Mouse (Mus musculus): ENCODE results near the gene Col23a1. TPM values are rescaled to one million over a fixed set of nuclear protein-coding genes. Genes with fewer than 3 reads are reported as not detected.

Gene Col23a1
- total RNA-seq, 2 experiments from 2014 or later: not detected

GRCm38 (mm10) chr11:51565951-51566350, 276.2 kb downstream of the Col23a1 start:
- ATAC-seq (replicated peaks; ENCODE audit: low FRiP score, low TSS enrichment, poor library complexity, severe bottlenecking): no peak

GRCm38 (mm10) chr11:51568801-51569200, 279.1 kb downstream of the Col23a1 start:
- ATAC-seq (replicated peaks; ENCODE audit: low FRiP score, low TSS enrichment, poor library complexity, severe bottlenecking): no peak

- ATAC-seq (replicated peaks; ENCODE audit: low FRiP score, low TSS enrichment, poor library complexity, severe bottlenecking): no peak
Measured at GRCm38 (mm10) chr11:51576454-51576853, 286.7 kb downstream of the Col23a1 start.

GRCm38 (mm10) chr11:51577587-51577986, 287.9 kb downstream of the Col23a1 start:
- ATAC-seq (replicated peaks; ENCODE audit: low FRiP score, low TSS enrichment, poor library complexity, severe bottlenecking): no peak

GRCm38 (mm10) chr11:51579024-51579423, 289.3 kb downstream of the Col23a1 start:
- no peak for ATAC-seq (replicated peaks; ENCODE audit: low FRiP score, low TSS enrichment, poor library complexity, severe bottlenecking)

GRCm38 (mm10) chr11:51582713-51583112, 293.0 kb downstream of the Col23a1 start:
- ATAC-seq (replicated peaks; ENCODE audit: low FRiP score, low TSS enrichment, poor library complexity, severe bottlenecking): 0 out of 2 replicates have a peak, but pooled peaks have one; percentile 37

- ATAC-seq (replicated peaks; ENCODE audit: low FRiP score, low TSS enrichment, poor library complexity, severe bottlenecking): peak; percentile 7
Measured at GRCm38 (mm10) chr11:51584057-51584430, 294.3 kb downstream of the Col23a1 start.

- peak; percentile 86 for ATAC-seq (replicated peaks; ENCODE audit: low FRiP score, low TSS enrichment, poor library complexity, severe bottlenecking)
Measured at GRCm38 (mm10) chr11:51584431-51585248, 294.9 kb downstream of the Col23a1 start, which contains the start of gene Phykpl. Phykpl (plus strand) TSS chr11:51584757.

GRCm38 (mm10) chr11:51585608-51586252, 296.0 kb downstream of the Col23a1 start:
- no peak for ATAC-seq (replicated peaks; ENCODE audit: low FRiP score, low TSS enrichment, poor library complexity, severe bottlenecking)

GRCm38 (mm10) chr11:51586411-51586810, 296.7 kb downstream of the Col23a1 start:
- ATAC-seq (replicated peaks; ENCODE audit: low FRiP score, low TSS enrichment, poor library complexity, severe bottlenecking): no peak

GRCm38 (mm10) chr11:51587059-51587458, 297.3 kb downstream of the Col23a1 start:
- no peak for ATAC-seq (replicated peaks; ENCODE audit: low FRiP score, low TSS enrichment, poor library complexity, severe bottlenecking)

GRCm38 (mm10) chr11:51588833-51589232, 299.1 kb downstream of the Col23a1 start:
- no peak for ATAC-seq (replicated peaks; ENCODE audit: low FRiP score, low TSS enrichment, poor library complexity, severe bottlenecking)

GRCm38 (mm10) chr11:51590002-51590401, 300.3 kb downstream of the Col23a1 start:
- no peak for ATAC-seq (replicated peaks; ENCODE audit: low FRiP score, low TSS enrichment, poor library complexity, severe bottlenecking)

- no peak for ATAC-seq (replicated peaks; ENCODE audit: low FRiP score, low TSS enrichment, poor library complexity, severe bottlenecking)
Measured at GRCm38 (mm10) chr11:51591168-51591567, 301.4 kb downstream of the Col23a1 start.

- ATAC-seq (replicated peaks; ENCODE audit: low FRiP score, low TSS enrichment, poor library complexity, severe bottlenecking): no peak
Measured at GRCm38 (mm10) chr11:51591915-51592314, 302.2 kb downstream of the Col23a1 start.

GRCm38 (mm10) chr11:51593368-51593767, 303.6 kb downstream of the Col23a1 start:
- ATAC-seq (replicated peaks; ENCODE audit: low FRiP score, low TSS enrichment, poor library complexity, severe bottlenecking): no peak

- no peak for ATAC-seq (replicated peaks; ENCODE audit: low FRiP score, low TSS enrichment, poor library complexity, severe bottlenecking)
Measured at GRCm38 (mm10) chr11:51593849-51594248, 304.1 kb downstream of the Col23a1 start.

GRCm38 (mm10) chr11:51594715-51595350, 305.1 kb downstream of the Col23a1 start:
- ATAC-seq (replicated peaks; ENCODE audit: low FRiP score, low TSS enrichment, poor library complexity, severe bottlenecking): no peak

- no peak for ATAC-seq (replicated peaks; ENCODE audit: low FRiP score, low TSS enrichment, poor library complexity, severe bottlenecking)
Measured at GRCm38 (mm10) chr11:51595459-51596083, 305.9 kb downstream of the Col23a1 start.

- ATAC-seq (replicated peaks; ENCODE audit: low FRiP score, low TSS enrichment, poor library complexity, severe bottlenecking): no peak
Measured at GRCm38 (mm10) chr11:51597553-51597952, 307.8 kb downstream of the Col23a1 start.
